Mouse (Mus musculus): ENCODE measurements around the gene Dmrta1.

- TF ChIP-seq GATA1 (IDR thresholded peaks at IDR 0.05; ENCODE audit: borderline replicate concordance, low read length): no peak
- no peak for TF ChIP-seq CTCF (IDR thresholded peaks at IDR 0.05; ENCODE audit: low read depth, low read length)
- no peak for TF ChIP-seq POLR2AphosphoS5 (IDR thresholded peaks at IDR 0.05; ENCODE audit: insufficient replicate concordance, low read depth, low read length)
These were observed 1.3 kb upstream of the Dmrta1 start for GRCm38 (mm10) chr4:89677903-89678302.

Measured in G1E (cell line).